Mouse (Mus musculus) testis, postnatal 14 days (tissue): ENCODE data around the gene Ccdc58.
"Not testable (repeated sequence)": the region's sequence is repeated elsewhere in the genome, so short reads cannot be mapped to it uniquely, and the experiment has no call there.

ENCODE experiments used
- DNase-seq: peaks from one replicate; pipeline ENCODE4 v3.0.0; 2021; ENCODE audit warnings: low spot score

Gene Ccdc58

GRCm38 (mm10) chr16:36071450-36072379 is at the start of gene Ccdc58, which contains the start of gene Fam162a:
Gene Ccdc58, plus strand, starts transcription at chr16:36071685.
Gene Fam162a, minus strand, starts transcription at chr16:36071594.
- peak; percentile 93 for DNase-seq

- DNase-seq: not testable (repeated sequence)
Measured at GRCm38 (mm10) chr16:36028120-36028519, 43.4 kb upstream of the Ccdc58 start.

- peak; percentile 89 for DNase-seq
Measured at GRCm38 (mm10) chr16:36040640-36041624, 30.6 kb upstream of the Ccdc58 start, which contains the start of gene Wdr5b. Gene Wdr5b, plus strand, starts transcription at chr16:36041190.

- no peak for DNase-seq
Measured at GRCm38 (mm10) chr16:36041625-36042020, 29.9 kb upstream of the Ccdc58 start.

GRCm38 (mm10) chr16:36043073-36043472 is 28.4 kb upstream of the Ccdc58 start:
- no peak for DNase-seq

GRCm38 (mm10) chr16:36043964-36044363 is 27.5 kb upstream of the Ccdc58 start:
- no peak for DNase-seq

GRCm38 (mm10) chr16:36047538-36047937 is 23.9 kb upstream of the Ccdc58 start:
- DNase-seq: no peak

GRCm38 (mm10) chr16:36051491-36051890 is 20.0 kb upstream of the Ccdc58 start:
- no peak for DNase-seq

GRCm38 (mm10) chr16:36053524-36054275 is 17.8 kb upstream of the Ccdc58 start:
- DNase-seq: no peak

- no peak for DNase-seq
Measured at GRCm38 (mm10) chr16:36054920-36055319, 16.6 kb upstream of the Ccdc58 start.

- no peak for DNase-seq
Measured at GRCm38 (mm10) chr16:36056416-36056815, 15.1 kb upstream of the Ccdc58 start.

GRCm38 (mm10) chr16:36057933-36058475 is 13.5 kb upstream of the Ccdc58 start:
- no peak for DNase-seq

- DNase-seq: not testable (repeated sequence)
Measured at GRCm38 (mm10) chr16:36062534-36062933, 9.0 kb upstream of the Ccdc58 start.

GRCm38 (mm10) chr16:36063315-36063714 is 8.2 kb upstream of the Ccdc58 start:
- no peak for DNase-seq

GRCm38 (mm10) chr16:36064904-36065303 is 6.6 kb upstream of the Ccdc58 start:
- DNase-seq: no peak

- DNase-seq: no peak
Measured at GRCm38 (mm10) chr16:36067694-36068093, 3.8 kb upstream of the Ccdc58 start.

- DNase-seq: no peak
Measured at GRCm38 (mm10) chr16:36068356-36068755, 3.1 kb upstream of the Ccdc58 start.

- no peak for DNase-seq
Measured at GRCm38 (mm10) chr16:36069819-36070575, 1.5 kb upstream of the Ccdc58 start.

GRCm38 (mm10) chr16:36071071-36071449 is 425 bp upstream of the Ccdc58 start:
- no peak for DNase-seq

GRCm38 (mm10) chr16:36072410-36073011 is 1.0 kb downstream of the Ccdc58 start:
- no peak for DNase-seq
